Mouse (Mus musculus) gastrocnemius, postnatal 14 days (tissue): ENCODE results near the gene Gm7951. TPM values are rescaled to one million over a fixed set of nuclear protein-coding genes. Genes with fewer than 3 reads are reported as not detected.
A peak's percentile ranks its signal among the peaks of the same experiment; 100 is the strongest.
"Not testable (repeated sequence)": the region's sequence is repeated elsewhere in the genome, so short reads cannot be mapped to it uniquely, and the experiment has no call there.

Experiments
- DNase-seq: peaks from one replicate; pipeline ENCODE4 v3.0.0; 2021; ENCODE audit warnings: mixed read lengths
- intact Hi-C: fragments of 180-260 bp; cut with DNase I; formaldehyde crosslinking; loops from one replicate; pipeline ENCODE4 v1.15.1; 2025; ENCODE audit warnings: low total_unique reads
- long read RNA-seq, 2 experiments: library from polyadenylated mRNA; stranded (forward); transcript quantifications; one replicate each; pipeline ENCODE4 v2.0.0; 2021
- total RNA-seq, 2 experiments: library from RNA; stranded (reverse); gene quantifications; 2 replicates each; pipeline ENCODE4 v1.2.3; 2021

The Gm7951 gene
- not detected for total RNA-seq
- long read RNA-seq, experiment 1 = 0 reads
- long read RNA-seq, experiment 2 = 0 reads

DNA sequence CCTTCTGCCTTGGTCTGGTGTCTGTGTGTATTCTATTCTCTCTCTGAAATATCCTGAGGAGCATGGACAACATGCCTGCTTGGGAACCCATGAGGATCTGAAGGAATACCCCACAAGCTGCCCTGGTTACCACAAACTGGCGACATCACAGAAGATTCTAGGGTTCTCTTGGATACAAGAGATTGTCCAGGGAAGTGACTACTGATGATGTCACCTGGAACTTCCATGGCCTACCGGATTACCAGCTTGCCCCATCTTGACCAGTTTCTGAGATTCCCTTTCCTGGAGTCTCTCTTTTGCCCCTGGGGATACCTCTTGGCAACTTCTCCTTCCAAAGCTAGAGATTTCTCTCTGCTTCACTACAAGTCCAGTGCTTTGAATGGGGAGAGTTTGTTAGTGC lies at the start of gene Gm7951:
TSS of gene Gm7951 (minus strand) at position 101 of the 400 bp plus-strand sequence.
- DNase-seq, intact Hi-C loops: not testable (repeated sequence)

DNA sequence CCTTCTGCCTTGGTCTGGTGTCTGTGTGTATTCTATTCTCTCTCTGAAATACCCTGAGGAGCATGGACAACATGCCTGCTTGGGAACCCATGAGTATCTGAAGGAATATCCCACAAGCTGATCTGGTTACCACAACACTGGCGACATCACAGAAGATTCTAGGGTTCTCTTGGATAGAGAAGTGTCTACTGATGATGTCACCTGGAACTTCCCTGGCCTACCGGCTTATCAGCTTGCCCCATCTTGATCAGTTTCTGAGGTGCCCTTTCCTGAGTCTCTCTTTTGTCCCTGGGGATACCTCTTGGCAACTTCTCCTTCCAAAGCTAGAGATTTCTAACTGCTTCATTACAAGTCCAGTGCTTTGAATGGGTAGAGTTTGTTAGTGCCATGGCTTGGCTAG lies 45.4 kb upstream of the Gm7951 start, which contains the start of gene Gm17027:
TSS of gene Gm17027 (minus strand) at position 101 of the 400 bp plus-strand sequence.
- DNase-seq, intact Hi-C loops: not testable (repeated sequence)

DNA sequence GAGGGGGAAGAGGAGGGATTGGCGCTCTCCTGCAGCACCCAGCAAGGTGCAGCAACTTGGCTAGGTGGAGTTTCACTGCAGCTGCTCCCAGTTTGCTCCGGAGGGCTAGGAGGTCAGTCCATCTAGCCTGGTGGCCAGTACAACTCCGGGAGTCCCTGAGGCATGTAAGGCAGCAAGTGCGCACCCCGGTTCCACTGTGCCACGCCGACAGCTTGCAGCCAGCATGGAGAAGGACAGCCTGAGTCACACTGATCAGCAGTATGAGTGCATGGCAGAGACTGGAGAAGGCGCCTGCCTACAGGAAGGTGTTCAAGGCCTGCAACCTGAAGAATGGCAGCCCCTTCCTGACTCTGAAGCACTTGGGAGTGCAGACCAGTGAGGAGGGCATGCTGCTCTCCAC lies 17.4 kb upstream of the Gm7951 start:
- intact Hi-C loops = not testable (repeated sequence)
- peak; percentile 2 for DNase-seq

DNA sequence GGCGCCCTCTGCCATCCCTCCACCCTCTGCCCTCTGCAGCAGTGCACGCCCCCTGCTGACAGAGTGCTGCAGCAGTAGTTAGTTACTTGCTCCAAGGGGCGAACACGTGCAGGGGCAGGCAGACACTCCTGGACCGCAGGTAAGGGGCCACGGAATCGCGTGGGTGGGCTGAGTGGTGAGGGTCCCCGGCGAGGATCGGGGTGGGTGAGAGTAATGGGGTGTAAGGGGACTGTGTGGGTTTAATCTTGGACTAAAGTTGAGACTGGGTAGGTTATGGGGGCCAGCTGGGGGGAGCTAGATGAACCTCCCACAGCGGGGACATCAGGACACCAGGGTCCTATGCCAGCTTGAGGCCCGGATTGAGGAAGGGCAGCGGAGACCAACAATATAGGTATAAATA lies 16.6 kb upstream of the Gm7951 start:
- DNase-seq, intact Hi-C loops: not testable (repeated sequence)

Other genes starting within 250 kb of the Gm7951 start
- not detected for gene Gm7980, start 210.1 kb downstream of the Gm7951 start, total RNA-seq
- not detected for gene 1700049E17Rik1, start 192.4 kb downstream of the Gm7951 start, total RNA-seq
- not detected for gene 1700024B05Rik, start 173.4 kb downstream of the Gm7951 start, total RNA-seq
- not detected for gene Gm6401, start 149.4 kb downstream of the Gm7951 start, total RNA-seq
- gene Gm3543, start 134.0 kb downstream of the Gm7951 start, total RNA-seq = not detected
- not detected for gene Gm17027, start 45.3 kb upstream of the Gm7951 start, total RNA-seq
- gene Gm3573, start 73.4 kb upstream of the Gm7951 start, total RNA-seq = not detected
- gene Gm17026, start 142.7 kb upstream of the Gm7951 start, total RNA-seq = not detected
- not detected for gene Gm9611, start 180.0 kb upstream of the Gm7951 start, total RNA-seq
- not detected for gene Gm7995, start 192.8 kb upstream of the Gm7951 start, total RNA-seq